Mouse (Mus musculus) megakaryocyte progenitor cell, adult 5-6 weeks (primary cell): ENCODE measurements around the gene Ntrk2. TPM values are rescaled to one million over a fixed set of nuclear protein-coding genes. Genes with fewer than 3 reads are reported as not detected.

Source experiments
- ATAC-seq: replicated peaks from 2 replicates; pipeline ENCODE4 v1.8.0; 2016; ENCODE audit warnings: mild to moderate bottlenecking, moderate TSS enrichment, inconsistent platforms; ENCODE audit not compliant: poor library complexity
- total RNA-seq, 2 experiments: library from RNA; stranded (forward) in 1 of 2; stranded (reverse) in 1 of 2; fragments of 157-497, 149-512 nt in 1 of 2; fragments of 200-1000 nt in 1 of 2; gene quantifications; 2 replicates each; pipeline versions ENCODE4 v1.2.3 to v1.2.4; 2015 to 2017

Gene Ntrk2
- total RNA-seq (2015) (not detected in 2 replicates), total RNA-seq (2017) (not detected in 2 replicates)

DNA sequence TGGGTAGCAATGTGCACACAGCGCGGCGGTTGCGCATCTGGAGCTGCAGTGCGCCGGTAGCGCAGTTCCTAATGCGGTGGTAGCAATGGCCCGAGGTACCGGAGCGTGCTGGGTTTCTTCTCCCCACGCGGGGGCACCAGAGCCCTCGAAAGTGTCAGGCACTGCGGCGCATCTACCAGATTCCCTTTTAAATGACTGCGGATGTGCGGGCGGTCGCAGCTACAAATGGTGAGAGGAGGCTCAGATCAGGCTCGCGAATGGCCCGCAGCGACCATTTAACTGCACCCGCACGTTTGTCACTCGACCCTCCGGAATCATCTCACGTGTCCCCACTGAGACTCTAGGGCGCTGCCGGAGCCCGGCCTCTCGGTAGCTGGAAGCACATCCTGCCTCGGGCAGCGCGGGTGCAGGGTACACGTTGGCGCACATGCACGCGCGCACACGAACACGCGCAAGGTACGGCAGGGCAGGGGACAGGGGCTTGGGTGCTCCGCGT is at the start of gene Ntrk2:
Gene Ntrk2, plus strand, starts transcription at position 173 of the 496 bp plus-strand sequence.
- ATAC-seq = peak; percentile 76

DNA sequence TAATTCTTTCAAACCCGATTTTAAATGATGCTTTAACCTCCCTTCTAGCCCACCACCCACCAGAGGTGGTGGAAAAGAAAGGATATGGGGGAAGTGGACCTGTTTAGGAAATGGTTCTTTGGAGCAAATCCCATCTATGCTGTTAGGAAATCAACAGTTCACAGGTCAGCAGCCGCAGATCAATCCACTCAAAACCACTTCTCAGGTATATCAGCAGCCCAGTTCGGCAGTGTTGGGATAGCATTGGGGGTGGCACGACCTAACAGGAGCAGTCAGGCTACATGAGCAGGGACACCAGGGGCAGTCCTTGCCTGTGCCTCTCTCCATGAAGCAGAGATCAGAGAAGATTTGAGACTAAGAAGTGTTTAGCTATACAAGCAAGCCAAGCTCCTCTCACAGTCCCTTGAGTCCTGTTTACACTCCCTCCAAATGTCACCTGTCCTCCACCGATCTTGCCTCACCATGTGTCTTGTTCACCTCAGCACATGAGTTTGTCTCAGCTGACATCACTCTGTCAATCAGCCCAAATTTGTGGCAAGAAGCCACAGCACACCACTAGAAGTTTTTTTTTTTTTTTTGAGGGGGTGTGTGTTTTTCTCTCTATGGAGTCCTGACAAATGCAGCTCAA is 45.3 kb upstream of the Ntrk2 start:
- no peak for ATAC-seq

DNA sequence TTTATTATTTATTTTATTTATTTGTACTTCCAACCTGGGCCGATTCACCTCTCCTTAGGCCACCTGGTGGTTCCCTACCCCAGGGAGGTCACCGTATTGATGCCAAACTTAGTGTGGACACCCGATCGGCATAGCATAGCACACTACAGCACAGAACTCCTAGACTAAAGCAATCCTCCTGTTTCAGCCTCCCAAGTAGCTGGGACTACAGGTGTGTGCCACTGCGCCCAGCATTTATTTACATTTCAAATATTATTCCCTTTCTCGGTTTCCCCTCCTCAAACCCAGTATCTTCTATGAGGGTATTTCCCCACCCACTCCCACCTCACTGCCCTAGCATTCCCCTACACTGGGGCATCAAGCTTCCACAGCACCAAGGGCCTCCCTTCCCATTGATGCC is 38.1 kb upstream of the Ntrk2 start:
- ATAC-seq = no peak

DNA sequence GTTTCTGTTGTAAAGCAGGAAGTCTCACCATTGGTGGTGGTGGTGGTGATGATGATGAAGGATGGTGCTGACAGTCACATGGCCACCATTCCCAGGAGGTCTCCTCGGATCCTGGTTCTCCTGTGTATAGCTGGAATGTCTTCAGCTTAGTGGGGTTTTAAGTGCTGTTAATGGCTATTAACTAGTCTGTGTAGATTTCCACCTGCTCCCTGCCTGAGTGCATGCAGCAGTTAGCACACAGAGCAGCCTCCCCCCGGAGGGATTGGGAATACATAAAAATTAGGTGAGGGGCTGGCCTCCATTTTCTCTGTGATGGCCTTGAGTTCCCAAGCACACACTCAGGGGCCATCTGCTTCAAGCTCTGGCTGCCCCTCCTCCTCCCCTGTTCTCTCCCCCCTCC is 36.9 kb upstream of the Ntrk2 start:
- no peak for ATAC-seq

DNA sequence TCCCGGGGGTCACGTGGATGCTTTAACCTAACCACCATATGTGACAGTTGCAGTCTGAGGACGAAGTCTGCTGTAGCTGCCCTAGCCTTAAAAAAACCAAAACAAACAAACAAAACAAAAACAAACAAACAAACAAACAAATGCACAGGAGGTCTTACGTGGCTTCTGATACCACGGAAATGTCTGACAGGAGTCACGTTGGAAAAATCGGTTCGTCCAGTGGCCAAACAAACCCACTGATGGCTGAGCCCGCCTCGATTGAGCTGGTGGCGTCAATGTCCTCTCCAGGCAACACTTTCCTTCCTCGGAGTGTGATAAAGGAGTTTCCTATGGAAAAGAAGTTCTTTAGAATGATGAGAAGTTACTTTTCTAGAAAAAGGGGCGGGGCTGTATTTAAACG is 27.1 kb upstream of the Ntrk2 start:
- no peak for ATAC-seq

DNA sequence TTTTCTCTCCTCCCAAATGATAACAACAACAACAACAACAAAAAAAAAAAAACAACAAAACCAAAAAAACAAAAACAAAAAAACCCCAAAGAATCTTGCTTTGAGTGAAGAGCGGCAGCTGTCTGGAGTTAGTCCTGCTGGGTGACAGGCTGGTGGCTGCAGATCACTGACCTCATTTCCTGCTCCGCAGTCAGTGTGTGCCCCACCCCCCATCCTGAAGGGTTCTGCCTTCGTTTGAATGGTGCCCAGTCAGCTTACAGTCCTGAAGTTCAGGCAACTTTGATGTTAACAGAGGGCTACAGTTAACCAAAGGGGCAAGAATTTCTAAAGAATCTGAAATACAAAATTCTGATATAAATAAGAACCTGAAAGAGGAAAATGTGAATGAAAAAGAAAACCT is 19.9 kb upstream of the Ntrk2 start:
- no peak for ATAC-seq

DNA sequence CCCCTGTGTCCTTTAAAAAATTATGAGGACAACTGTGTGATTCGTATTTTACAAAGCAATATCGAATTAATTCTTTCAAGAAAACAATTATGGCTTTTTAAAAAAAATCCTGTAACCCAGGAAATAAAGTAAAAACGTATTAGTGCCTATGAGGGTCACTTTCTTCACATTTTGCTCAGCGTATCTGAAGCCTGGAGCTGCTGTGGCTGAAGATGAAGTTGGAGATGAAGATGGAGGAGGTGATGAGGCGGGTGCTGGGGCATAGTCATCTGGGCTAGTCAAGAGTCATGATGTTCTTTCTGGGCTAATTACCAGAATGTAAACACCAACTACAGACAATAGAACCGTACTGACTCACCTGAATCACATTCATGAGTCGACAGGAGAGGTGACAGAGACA is 15.6 kb upstream of the Ntrk2 start:
- no peak for ATAC-seq

DNA sequence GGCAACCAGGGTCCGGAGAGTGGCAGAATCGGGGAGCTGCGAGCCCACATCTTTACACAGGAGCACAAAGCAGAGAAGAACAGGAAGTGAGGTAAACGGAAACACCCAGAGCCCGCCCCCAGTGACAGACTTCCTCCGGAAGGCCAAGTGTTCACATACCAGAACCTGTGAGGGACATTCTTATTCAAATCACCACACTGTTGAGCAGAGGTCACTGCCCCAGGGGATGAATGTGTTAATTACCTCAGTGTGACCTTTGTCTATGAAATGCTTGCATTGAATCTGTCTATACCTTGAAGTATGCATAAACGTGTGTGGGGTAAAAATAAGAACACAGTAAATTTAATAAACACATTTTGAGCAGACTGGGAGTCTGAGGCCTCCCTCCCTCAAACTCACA is 9.0 kb upstream of the Ntrk2 start:
- ATAC-seq = no peak

DNA sequence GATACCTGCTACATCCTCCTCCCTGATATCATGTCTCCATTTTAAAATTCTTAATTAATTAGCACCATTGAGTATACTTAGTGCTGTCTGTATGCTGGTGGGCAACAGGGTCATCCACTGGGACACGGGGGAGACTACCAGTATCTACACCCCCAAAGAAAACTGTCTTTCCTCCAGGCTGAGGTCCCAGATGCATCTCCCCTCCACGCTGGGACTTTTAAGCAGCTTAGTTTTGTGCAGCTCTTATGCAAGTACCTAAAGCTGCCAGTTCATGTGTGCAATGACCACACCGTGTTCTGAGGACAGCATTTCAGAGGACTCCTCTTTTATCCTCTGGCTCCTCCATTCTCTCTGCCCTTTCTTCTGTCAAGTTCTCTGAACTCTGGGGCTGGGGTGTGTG is 5.1 kb upstream of the Ntrk2 start:
- no peak for ATAC-seq

DNA sequence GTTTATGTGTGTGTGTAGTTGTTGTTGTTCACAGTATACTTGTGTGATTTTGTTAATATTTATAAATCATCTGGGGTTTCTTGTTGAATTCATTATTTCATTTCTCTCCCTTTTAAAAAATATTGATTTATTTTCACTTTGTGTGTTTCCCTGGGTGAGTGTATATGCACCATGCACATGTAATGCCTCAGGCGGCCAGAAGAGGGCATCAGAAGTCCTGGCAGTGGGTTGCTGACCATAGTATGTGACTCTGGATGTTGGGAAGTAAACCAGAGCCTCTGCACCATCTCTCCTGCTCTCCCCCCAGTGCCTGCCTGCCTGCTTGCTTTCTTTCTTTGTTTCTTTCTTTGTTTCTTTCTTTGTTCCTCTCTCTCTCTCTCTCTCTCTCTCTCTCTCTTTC is 2.5 kb upstream of the Ntrk2 start:
- no peak for ATAC-seq

DNA sequence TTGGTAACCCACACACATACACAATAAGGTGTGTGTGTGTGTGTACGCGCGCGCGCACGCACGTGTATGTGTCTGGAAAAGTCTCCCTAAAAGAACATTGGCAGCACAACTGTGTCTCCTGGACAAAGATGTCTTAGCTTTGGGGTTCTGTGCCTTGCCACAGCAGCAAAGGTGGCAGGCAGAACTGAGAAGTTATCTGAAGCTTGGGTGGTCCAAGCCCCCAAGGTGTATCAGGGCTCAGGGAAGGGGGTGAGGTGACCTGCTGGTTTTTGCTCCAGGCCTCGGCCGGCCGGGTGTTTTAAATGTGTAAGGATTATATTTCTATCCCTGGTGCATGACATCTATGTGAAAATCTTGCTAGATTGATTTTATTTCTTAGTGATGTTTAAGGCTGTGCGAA is 536 bp upstream of the Ntrk2 start:
- ATAC-seq = no peak

DNA sequence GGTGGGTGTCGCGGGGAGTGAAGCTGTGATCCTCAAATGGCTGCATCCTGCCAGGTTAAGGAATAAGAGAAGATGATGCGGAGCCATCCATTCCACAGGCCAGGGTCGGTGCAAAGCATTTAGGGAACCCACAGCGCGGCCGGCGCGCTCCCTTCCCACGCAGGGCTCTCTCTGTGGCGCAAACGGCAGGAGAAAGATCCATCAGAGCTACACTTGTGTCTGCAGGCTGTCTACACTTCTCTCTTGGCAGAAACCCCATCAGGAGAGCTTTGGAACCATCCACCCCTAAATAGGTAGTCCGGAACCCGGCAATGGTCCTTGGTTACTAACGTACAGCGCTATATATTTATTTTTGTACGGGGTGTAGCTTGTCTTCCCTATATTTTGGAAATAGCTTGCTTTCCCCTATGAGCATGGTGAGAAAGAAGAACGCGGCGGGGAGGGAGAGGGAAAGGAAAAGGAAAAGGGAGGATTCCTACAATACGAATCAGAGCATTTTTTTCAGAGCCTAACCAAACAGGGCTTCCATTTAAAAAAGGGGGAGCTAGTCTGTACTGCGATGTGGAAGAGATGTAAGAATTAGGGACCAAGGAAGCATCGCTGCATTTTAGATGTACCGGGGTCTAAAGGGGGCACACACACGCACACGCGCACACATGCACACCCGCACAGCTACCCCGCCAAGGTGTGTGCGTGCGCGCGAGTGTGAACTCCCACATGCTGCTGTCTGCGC is 693 bp downstream of the Ntrk2 start:
- no peak for ATAC-seq

DNA sequence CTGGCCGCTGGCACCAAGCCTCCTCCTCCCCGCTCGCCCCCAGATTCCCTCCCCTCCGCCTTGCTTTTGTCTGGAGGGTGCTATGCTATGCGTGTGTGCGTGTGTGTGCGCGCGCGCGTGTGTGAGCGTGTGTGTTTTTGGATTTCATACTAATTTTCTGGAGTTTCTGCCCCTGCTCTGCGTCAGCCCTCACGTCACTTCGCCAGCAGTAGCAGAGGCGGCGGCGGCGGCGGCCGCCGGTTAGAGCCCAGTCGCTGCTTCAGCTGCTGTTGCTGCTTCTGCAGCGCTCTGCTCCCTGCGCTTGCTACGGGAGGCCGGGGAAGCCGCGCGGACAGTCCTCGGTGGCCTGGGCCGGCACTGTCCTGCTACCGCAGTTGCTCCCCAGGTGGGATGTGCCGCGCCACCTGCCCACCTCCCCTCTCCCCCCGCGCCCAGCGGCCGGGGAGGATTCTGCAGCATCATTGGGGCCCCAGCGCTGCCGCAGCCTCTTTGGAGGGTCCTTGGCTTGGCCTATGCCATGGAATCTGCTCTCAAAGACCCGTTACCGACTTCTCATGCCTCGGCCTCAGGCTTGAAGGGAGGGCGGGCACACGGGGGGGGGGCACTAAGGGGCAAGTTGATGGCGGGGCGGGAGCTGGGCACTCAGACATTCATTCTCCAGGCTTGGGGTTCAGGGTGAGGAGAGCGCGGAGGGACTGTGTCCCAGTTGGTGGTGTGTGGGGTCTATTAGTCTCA is 1.4 kb downstream of the Ntrk2 start:
- no peak for ATAC-seq

DNA sequence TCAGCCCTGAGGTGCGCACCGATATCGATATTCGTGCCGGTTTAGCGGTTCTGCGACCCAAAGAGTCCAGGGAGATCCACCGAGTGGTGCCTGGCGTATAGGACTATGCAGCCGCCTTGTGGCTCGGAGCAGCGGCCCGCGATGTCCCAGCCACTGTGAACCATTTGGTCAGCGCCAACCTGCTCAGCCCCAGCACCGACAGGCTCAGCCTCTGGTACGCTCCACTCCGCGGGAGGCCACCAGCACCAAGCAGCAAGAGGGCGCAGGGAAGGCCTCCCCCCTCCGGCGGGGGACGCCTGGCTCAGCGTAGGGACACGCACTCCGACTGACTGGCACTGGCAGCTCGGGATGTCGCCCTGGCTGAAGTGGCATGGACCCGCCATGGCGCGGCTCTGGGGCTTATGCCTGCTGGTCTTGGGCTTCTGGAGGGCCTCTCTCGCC is 2.0 kb downstream of the Ntrk2 start:
- ATAC-seq = no peak

DNA sequence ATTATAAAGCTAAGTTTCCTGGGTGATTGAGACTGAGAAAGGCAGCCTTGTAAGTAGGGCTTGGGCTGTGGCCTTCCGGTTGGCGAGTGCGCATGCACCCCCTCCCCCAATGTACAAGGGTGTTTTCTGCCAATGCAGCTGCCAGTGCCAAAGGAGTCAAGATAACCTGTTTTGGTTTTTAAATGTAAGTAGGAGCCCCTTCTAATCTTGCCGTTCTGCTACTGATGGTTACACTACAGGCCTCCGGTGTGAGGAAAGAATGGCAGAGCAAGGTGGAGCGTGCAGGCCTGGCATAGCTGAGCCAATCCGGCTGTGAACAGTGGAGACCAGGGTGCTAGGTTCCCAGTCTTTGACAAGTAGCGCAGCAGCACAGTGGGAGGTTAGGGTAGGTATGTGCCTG is 3.6 kb downstream of the Ntrk2 start:
- ATAC-seq = no peak

DNA sequence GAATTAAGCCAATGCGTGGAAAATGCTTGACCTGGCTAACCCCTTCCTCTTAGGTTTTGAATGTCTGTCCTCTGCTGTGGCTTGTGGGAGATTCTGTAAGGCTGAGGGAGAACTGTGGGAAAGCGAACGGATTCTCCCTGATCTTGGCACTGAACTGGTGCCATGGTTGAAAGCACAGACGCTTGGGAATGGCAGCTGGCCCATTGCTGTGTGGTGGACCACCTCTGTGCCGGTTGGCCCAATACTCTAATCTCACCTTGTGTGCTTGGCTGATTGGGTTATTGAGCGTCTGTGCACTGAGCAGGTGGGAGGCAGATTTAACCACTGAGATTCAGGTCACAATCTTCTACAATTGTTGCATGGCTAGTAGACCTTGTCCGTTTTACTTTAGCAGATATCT is 18.4 kb downstream of the Ntrk2 start:
- no peak for ATAC-seq

DNA sequence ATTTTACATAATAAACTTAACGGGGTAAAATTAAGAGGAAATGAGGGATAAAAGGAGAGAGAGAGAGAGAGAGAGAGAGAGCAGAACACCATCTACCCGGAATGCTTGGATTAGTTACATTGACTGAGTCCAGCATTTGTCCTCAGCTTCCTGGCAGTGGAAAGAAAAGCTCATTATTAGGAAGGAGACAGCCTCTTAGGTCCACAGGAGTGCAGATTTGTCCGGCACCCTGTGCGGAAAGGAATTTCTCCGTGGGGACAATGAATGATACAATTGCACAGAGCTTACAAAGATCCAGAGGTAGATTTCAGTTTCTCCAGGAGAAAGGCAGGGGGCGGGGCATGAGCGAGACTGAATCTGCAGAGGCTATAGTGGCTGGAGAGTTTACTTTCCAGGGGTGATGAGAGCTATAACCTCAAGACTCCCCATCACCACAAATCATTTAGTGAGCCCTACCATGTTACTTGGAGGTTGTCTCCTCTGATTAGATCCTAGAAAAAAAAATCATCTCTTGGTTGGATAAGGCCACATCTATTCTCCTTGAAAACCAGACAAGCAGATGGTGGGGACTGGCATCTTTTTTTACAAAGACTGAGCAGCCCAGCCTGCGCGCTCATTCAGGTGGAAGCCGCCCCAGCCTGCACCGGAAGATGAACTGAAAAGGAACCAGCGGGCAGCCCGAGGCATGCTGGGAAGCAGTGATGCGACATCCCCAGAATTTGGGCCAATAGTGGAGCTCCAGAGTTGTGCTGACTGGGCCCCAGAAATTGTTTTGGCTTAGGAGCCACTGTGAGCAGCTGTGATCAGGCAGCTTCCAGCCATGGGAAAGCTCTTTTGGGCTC is 20.2 kb downstream of the Ntrk2 start:
- ATAC-seq = no peak

DNA sequence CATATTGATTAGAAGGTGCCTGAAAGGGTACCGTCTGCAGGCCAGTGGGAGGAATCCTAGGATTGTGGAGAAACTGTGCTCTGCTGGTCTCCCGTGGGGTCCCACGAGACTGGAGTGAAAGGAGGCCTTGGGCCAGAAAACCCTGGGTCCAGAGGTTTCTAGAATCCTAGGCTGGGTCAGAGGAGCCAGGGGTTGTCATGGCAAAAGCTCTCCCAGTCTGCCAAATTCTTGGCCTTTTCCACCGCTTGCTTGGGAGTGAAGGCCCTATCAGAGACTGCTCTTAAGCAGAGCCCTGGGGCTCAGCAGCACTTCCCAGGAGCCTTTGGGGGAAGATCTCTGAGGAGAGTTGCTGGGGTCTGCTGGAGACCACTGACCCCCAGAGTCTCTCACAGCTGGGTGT is 25.6 kb downstream of the Ntrk2 start:
- no peak for ATAC-seq

DNA sequence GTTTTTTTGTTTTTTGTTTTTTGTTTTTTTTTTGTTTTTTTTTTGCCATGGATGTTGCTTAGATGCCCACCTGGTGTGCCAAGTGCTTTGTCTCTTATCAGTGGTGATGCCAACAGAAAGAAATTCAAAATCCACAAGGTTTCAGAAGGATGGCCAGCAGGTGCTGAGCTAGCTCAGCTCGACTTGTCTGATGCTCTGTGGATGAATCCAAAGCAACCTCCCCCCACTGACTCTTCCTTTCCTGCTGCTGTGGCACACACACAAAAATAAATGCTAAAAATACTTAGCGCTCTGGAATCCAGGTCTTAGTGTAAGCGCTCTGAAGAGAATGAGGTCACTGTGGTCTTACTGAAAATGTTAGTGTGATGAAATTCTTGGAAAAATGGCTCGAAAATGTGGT is 28.4 kb downstream of the Ntrk2 start:
- no peak for ATAC-seq

DNA sequence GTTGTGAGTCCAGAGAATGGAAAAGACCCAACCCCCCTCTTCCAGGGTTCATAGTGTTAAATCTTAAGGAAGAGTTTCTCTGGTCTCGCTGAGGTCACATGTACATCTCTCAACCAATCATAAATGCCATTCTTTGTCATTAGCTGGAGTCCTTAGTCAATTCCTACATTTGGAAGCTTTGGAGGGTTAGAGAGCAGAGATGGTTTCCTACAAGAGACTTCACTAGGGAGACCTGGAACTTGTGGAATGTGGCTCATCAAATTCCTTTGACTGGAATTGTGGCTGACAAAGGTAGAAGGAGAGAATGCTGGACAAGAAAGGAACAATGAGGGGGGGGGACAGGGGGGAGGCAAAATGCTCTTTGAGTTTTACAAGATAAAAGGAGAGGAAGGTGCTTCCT is 30.5 kb downstream of the Ntrk2 start:
- ATAC-seq = no peak

DNA sequence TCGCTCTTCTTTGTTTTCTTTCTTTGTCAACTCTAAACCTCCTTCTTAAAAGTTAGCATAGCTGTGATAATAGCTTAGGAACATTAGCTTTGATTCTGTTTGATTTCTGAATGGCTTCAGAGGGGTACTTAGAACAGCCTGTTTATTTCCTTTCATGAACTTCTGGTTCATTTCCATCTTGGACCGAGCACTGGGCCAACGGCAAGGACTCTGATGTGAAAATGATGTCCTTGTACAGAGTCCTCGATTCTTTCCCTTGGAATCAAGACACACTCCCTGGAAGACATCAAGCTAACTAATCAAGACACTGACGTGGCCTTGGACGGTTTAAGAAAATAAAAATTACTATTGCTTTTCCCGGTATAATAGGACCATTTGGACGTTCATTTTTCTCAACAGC is 31.7 kb downstream of the Ntrk2 start:
- ATAC-seq = no peak
